Mouse (Mus musculus): ENCODE results near the gene Mettl14.

DNA sequence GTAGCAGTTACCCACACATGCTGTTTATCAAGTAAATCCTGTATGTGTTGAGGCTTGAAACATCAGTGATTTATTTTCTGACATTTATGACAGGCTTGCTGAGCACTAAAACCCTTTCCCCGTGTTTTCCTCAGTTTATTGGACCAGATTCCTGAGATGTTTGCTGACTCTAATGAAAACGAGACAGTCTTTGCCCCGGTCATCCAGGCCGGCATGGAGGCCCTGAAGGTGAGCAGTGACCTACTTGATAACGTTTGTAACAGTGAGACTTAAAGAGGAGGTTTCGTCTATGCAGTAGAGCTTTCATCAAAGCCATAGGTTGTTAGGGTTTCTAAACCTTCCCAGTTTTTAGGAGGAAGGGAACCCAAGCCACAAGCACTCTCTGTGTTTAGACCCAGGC, 42.2 kb downstream of the Mettl14 start:
- TF ChIP-seq POLR2A (IDR thresholded peaks at IDR 0.05; ENCODE audit: low read depth, low read length) (no peak), MAFK (IDR thresholded peaks at IDR 0.05; ENCODE audit: insufficient replicate concordance, low read length) (no peak), USF1 (IDR thresholded peaks at IDR 0.05; ENCODE audit: low read depth, low read length) (no peak), CTCF (conservative IDR thresholded peaks at IDR 0.05 in 1 of 2, IDR thresholded peaks at IDR 0.05 in 1 of 2; ENCODE audit: low read depth in 2 of 2, low read length in 2 of 2) (no peak), MYC (IDR thresholded peaks at IDR 0.05; ENCODE audit: low read depth, low read length) (no peak), ETS1 (conservative IDR thresholded peaks at IDR 0.05; ENCODE audit: low read depth, low read length) (no peak), JUN (IDR thresholded peaks at IDR 0.05; ENCODE audit: insufficient read depth, low read depth, low read length) (no peak), CHD2 (IDR thresholded peaks at IDR 0.05; ENCODE audit: low read length) (no peak), MAZ (IDR thresholded peaks at IDR 0.05; ENCODE audit: low read depth, low read length) (no peak), USF2 (conservative IDR thresholded peaks at IDR 0.05; ENCODE audit: low read depth, low read length) (no peak), TBP (conservative IDR thresholded peaks at IDR 0.05; ENCODE audit: low read depth, low read length) (no peak), NELFE (IDR thresholded peaks at IDR 0.05; ENCODE audit: low read depth, low read length) (no peak)
